Mouse (Mus musculus): ENCODE measurements around the gene Ctf2. TPM values are rescaled to one million over a fixed set of nuclear protein-coding genes. Genes with fewer than 3 reads are reported as not detected.
A peak's percentile ranks its signal among the peaks of the same experiment; 100 is the strongest.

The Ctf2 gene
- polyA plus RNA-seq, 2 experiments: 0.03 to 0.34 TPM

- Histone ChIP-seq H3K27ac (replicated peaks; ENCODE audit: low read depth, low read length) (no peak overlapping the region), H3K4me2 (replicated peaks; ENCODE audit: low read depth, low read length, severe bottlenecking) (no peak overlapping the region), H3K4me1 (ENCODE audit: control insufficient read depth, insufficient read depth, low read length) (peaks cover 6% of the 10 kb centered on the region), H3K27me3 (ENCODE audit: control insufficient read depth, insufficient read depth, low read length) (no peaks in the 10 kb centered on the region), H3K9me3 (ENCODE audit: control insufficient read depth, low read length) (no peaks in the 10 kb centered on the region), H3K36me3 (ENCODE audit: control insufficient read depth, insufficient read depth, low read length) (peaks cover 17% of the 10 kb centered on the region), H3K9ac (ENCODE audit: low read depth, low read length, severe bottlenecking) (no peak overlapping the region), H3K4me3 (replicated peaks; ENCODE audit: low read length) (no peak overlapping the region)
- DNase-seq (ENCODE audit: low spot score) (no peak), ATAC-seq (ENCODE audit: low FRiP score, low read depth) (no peak)
- 82% methylated on average over 7 of the region's 7 CpGs for WGBS
- TF ChIP-seq POLR2A (IDR thresholded peaks at IDR 0.05; ENCODE audit: borderline replicate concordance, extremely low read depth, insufficient read depth, insufficient read length): no peak
Measured at GRCm38 (mm10) chr7:127688935-127689334, 43.0 kb downstream of the Ctf2 start.

DNA sequence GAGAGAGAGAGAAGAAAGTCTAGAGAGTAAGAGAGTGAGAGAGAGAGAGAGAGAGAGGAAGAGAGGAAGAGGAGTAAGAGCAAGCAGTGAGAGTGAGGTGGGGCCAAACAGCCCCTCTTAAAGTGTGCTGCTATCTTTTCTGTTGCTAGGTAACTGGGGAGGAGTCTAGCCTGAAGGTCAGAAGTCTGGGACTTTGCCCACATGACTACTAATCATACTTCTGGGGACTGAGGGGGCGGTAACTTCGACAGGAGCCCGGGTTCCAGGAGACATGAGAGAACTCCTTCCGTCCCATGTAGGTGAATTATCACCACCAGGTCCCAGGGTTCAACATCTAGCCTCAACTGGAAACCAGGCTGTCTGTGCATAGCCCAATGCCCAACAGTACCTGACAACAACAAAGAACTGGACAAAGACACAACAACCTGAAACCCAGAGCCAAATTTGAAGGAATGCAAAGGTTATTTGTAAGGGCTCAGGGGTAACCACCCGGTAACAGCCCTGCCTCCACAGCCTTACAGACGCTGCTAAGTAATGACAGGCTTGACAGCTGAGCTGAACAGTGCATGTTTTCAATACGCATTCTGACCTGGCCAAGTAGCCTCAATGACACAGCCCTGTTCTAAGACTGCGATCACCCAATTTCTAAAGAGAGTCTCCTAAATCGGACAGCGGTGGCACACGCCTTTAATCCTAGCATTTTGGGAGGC, 45.1 kb downstream of the Ctf2 start:
- TF ChIP-seq POLR2A (IDR thresholded peaks at IDR 0.05; ENCODE audit: borderline replicate concordance, extremely low read depth, insufficient read depth, insufficient read length): no peak

DNA sequence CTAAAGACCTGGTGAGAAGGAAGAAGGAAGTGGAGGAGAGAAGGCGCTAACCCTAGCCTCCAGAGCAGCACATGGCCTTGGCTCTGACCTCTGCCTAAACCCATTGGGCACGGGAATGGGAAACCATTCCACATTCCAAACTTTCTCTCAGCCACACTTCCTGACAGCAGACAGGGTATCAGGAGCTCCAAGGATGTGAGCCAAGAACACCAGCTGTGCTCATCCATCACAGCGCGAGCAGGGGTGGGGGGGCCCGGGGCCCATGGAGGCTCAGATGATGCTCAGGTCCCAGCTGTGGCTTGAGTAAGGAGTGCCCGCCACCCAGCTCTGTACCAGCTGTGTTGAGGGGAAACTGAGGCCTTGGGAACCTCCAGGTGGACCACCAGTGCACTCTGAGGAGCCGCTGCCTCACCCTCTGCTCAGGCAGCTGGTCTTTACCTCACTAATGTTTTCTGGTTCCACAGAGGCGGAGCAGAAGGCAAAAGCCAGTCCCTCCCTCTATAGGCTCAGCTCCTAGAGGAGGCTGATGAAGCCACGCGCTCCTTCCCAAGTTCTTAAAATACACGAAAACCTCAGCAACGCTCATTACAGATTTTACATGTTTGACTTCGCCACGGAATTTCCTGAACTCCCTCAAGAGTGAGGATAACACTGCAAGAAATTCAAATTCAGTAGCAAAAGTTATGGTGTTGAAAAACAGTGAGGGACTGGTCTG, 46.5 kb downstream of the Ctf2 start:
- Histone ChIP-seq H3K27ac (replicated peaks; ENCODE audit: low read depth, low read length) (no peak overlapping the region), H3K36me3 (ENCODE audit: control insufficient read depth, insufficient read depth, low read length) (peaks cover 19% of the 10 kb centered on the region), H3K27me3 (ENCODE audit: control insufficient read depth, insufficient read depth, low read length) (no peaks in the 10 kb centered on the region), H3K9ac (ENCODE audit: low read depth, low read length, severe bottlenecking) (no peak overlapping the region), H3K9me3 (ENCODE audit: control insufficient read depth, low read length) (no peaks in the 10 kb centered on the region), H3K4me1 (ENCODE audit: control insufficient read depth, insufficient read depth, low read length) (no peaks in the 10 kb centered on the region), H3K4me3 (replicated peaks; ENCODE audit: low read length) (no peak overlapping the region), H3K4me2 (replicated peaks; ENCODE audit: low read depth, low read length, severe bottlenecking) (no peak overlapping the region)
- DNase-seq (ENCODE audit: low spot score) (peak; percentile 57), ATAC-seq (ENCODE audit: low FRiP score, low read depth) (peak; percentile 80)
- 66% methylated on average over 14 of the region's 14 CpGs for WGBS
- no peak for TF ChIP-seq POLR2A (IDR thresholded peaks at IDR 0.05; ENCODE audit: borderline replicate concordance, extremely low read depth, insufficient read depth, insufficient read length)

More for the DNA sequence above, 45.1 kb downstream of the Ctf2 start:
- no peak overlapping the region for H3K9ac ChIP-seq (ENCODE audit: low read depth, low read length, severe bottlenecking)
- DNase-seq (ENCODE audit: low spot score): no peak
- H3K4me2 ChIP-seq (replicated peaks; ENCODE audit: low read depth, low read length, severe bottlenecking): no peak overlapping the region
- H3K36me3 ChIP-seq (ENCODE audit: control insufficient read depth, insufficient read depth, low read length): peaks cover 19% of the 10 kb centered on the region
- no peak overlapping the region for H3K27ac ChIP-seq (replicated peaks; ENCODE audit: low read depth, low read length)
- 68% methylated on average over 11 of the region's 11 CpGs for WGBS
- H3K4me1 ChIP-seq (ENCODE audit: control insufficient read depth, insufficient read depth, low read length): peaks cover 6% of the 10 kb centered on the region
- no peak for ATAC-seq (ENCODE audit: low FRiP score, low read depth)
- H3K9me3 ChIP-seq (ENCODE audit: control insufficient read depth, low read length): no peaks in the 10 kb centered on the region
- H3K4me3 ChIP-seq (replicated peaks; ENCODE audit: low read length): no peak overlapping the region
- H3K27me3 ChIP-seq (ENCODE audit: control insufficient read depth, insufficient read depth, low read length): no peaks in the 10 kb centered on the region

DNA sequence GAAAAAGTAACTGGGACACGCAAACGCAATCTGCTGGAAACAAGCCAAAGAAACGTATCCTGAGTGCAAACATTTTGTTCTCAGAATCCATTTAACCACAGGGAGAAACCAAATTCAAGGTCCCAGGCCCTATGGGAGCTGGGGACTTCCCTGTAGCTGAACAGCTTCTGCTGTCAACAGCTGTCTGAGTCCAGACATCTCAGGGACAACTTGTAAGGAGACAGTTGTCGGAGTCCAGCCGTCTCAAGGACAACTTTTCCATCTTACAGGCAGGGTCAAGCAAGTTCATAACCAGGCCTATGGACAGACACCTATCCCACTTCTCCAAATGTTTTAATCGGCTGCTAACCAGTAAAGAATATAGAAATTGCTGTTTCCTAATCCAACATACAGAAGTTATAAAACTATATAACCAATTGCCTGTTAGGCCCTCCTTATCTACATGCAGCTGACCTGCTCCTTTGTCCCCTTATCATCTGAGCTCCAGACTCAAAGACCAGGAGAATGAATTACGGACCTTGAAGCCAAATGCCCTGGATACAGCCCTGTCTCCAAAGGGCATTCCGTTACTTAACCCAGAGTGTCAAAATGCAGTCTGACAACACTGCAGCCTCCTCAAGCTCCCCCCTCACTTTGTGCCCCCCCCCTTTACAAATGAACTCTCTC, 49.9 kb downstream of the Ctf2 start:
- ATAC-seq (ENCODE audit: low FRiP score, low read depth) (no peak), DNase-seq (ENCODE audit: low spot score) (no peak)
- H3K36me3 ChIP-seq (ENCODE audit: control insufficient read depth, insufficient read depth, low read length): peaks cover 14% of the 10 kb centered on the region
- no peak overlapping the region; the same call in 1 of the 2 replicates for H3K9ac ChIP-seq (ENCODE audit: low read depth, low read length, severe bottlenecking)
- H3K4me1 ChIP-seq (ENCODE audit: control insufficient read depth, insufficient read depth, low read length): no peaks in the 10 kb centered on the region
- H3K9me3 ChIP-seq (ENCODE audit: control insufficient read depth, low read length): no peaks in the 10 kb centered on the region
- no peak overlapping the region for H3K4me2 ChIP-seq (replicated peaks; ENCODE audit: low read depth, low read length, severe bottlenecking)
- no peak for TF ChIP-seq POLR2A (IDR thresholded peaks at IDR 0.05; ENCODE audit: borderline replicate concordance, extremely low read depth, insufficient read depth, insufficient read length)
- no peak overlapping the region for H3K4me3 ChIP-seq (replicated peaks; ENCODE audit: low read length)
- H3K27me3 ChIP-seq (ENCODE audit: control insufficient read depth, insufficient read depth, low read length): no peaks in the 10 kb centered on the region
- H3K27ac ChIP-seq (replicated peaks; ENCODE audit: low read depth, low read length): no peak overlapping the region
- 79% methylated on average over 8 of the region's 8 CpGs for WGBS

DNA sequence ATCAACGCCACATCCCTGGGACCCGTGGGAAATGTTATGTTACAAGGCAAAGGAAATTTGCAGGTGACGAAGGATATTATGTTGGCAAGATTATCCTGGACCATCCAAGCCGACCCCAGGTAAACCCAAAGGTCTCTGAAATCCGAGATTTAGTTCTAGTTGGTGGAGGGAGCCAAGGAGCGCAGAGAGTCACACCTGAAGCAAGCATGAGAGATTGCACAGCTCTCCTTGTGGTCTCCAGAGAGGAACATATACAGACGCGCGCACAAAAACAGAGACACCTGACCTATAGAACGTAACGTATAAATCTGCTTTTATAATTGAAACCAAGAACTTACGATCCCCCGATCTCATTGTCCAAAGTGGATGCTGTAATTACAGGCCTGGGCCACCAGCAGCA, 51.4 kb downstream of the Ctf2 start:
- ATAC-seq (ENCODE audit: low FRiP score, low read depth): no peak
- Histone ChIP-seq H3K27me3 (ENCODE audit: control insufficient read depth, insufficient read depth, low read length) (no peaks in the 10 kb centered on the region), H3K36me3 (ENCODE audit: control insufficient read depth, insufficient read depth, low read length) (peaks cover 14% of the 10 kb centered on the region), H3K27ac (replicated peaks; ENCODE audit: low read depth, low read length) (no peak overlapping the region), H3K9ac (ENCODE audit: low read depth, low read length, severe bottlenecking) (no peak overlapping the region), H3K4me1 (ENCODE audit: control insufficient read depth, insufficient read depth, low read length) (no peaks in the 10 kb centered on the region), H3K4me2 (replicated peaks; ENCODE audit: low read depth, low read length, severe bottlenecking) (no peak overlapping the region), H3K9me3 (ENCODE audit: control insufficient read depth, low read length) (no peaks in the 10 kb centered on the region), H3K4me3 (replicated peaks; ENCODE audit: low read length) (no peak overlapping the region)
- 84% methylated on average over 13 of the region's 13 CpGs for WGBS
- TF ChIP-seq POLR2A (IDR thresholded peaks at IDR 0.05; ENCODE audit: borderline replicate concordance, extremely low read depth, insufficient read depth, insufficient read length): no peak
- no peak for DNase-seq (ENCODE audit: low spot score)
